Mouse (Mus musculus): Measurements from ENCODE around the gene Klhl7.

- no peak for TF ChIP-seq CTCF (IDR thresholded peaks at IDR 0.05; ENCODE audit: borderline replicate concordance, insufficient read depth, low read length)
- no peak for TF ChIP-seq POLR2A (IDR thresholded peaks at IDR 0.05; ENCODE audit: low read depth, low read length)
These were observed 69.5 kb downstream of the Klhl7 start for GRCm38 (mm10) chr5:24169881-24170280.

Data from embryonic fibroblast, embryonic 13.5 days (primary cell).